Mouse (Mus musculus): Measurements from ENCODE around the gene Ogdh. TPM values are rescaled to one million over a fixed set of nuclear protein-coding genes. Genes with fewer than 3 reads are reported as not detected.

The Ogdh gene
- polyA plus RNA-seq, 1 experiment, result 420 TPM

GRCm38 (mm10) chr11:6391516-6392276, 100.3 kb downstream of the Ogdh start:
- peaks cover 16% of the 10 kb centered on the region for H3K4me1 ChIP-seq (ENCODE audit: control insufficient read depth, insufficient read depth, low read length)
- no peaks in the 10 kb centered on the region for H3K36me3 ChIP-seq (ENCODE audit: control insufficient read depth, insufficient read depth, low read length)
- 80% methylated on average over 8 of the region's 8 CpGs for WGBS
- H3K27ac ChIP-seq (ENCODE audit: insufficient read depth, low read depth, low read length), result no peak overlapping the region
- no peaks in the 10 kb centered on the region for H3K27me3 ChIP-seq (replicated peaks; ENCODE audit: control insufficient read depth, insufficient read depth, low read length)
- no peak for DNase-seq
- no peak for TF ChIP-seq POLR2A (IDR thresholded peaks at IDR 0.05; ENCODE audit: low read depth, low read length)
- no peak for TF ChIP-seq CTCF (conservative IDR thresholded peaks at IDR 0.05; ENCODE audit: insufficient read depth, insufficient read length, low read depth, low read length)
- no peak overlapping the region for H3K4me3 ChIP-seq (ENCODE audit: insufficient read depth, low read depth, low read length)

DNA sequence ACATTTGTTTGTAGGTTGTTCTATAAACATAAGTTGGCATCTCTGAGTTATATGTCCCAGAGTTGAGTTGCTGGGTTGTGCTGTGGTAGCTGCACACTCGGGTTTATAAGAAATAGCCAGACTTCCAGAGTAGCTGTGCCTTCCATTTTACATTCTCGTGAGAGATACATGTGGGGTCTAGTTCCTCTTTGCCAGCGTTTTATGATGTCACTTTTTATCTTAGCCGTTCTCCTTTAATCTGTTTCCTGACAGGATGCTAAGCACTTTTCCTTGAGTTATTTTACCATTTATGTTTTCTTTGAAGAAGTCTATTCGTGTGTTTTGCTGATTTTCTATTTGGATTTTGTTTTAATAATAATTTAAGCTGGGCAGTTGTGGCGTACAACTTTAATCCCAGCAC, 101.4 kb downstream of the Ogdh start:
- H3K4me3 ChIP-seq (ENCODE audit: insufficient read depth, low read depth, low read length), result no peak overlapping the region
- 79% methylated on average over 6 of the region's 6 CpGs for WGBS
- H3K27me3 ChIP-seq (replicated peaks; ENCODE audit: control insufficient read depth, insufficient read depth, low read length), result no peaks in the 10 kb centered on the region
- H3K27ac ChIP-seq (ENCODE audit: insufficient read depth, low read depth, low read length), result no peak overlapping the region
- TF ChIP-seq POLR2A (IDR thresholded peaks at IDR 0.05; ENCODE audit: low read depth, low read length), result no peak
- no peak for TF ChIP-seq CTCF (conservative IDR thresholded peaks at IDR 0.05; ENCODE audit: insufficient read depth, insufficient read length, low read depth, low read length)
- peaks cover 16% of the 10 kb centered on the region for H3K4me1 ChIP-seq (ENCODE audit: control insufficient read depth, insufficient read depth, low read length)
- no peaks in the 10 kb centered on the region for H3K36me3 ChIP-seq (ENCODE audit: control insufficient read depth, insufficient read depth, low read length)
- no peak for DNase-seq

- no peaks in the 10 kb centered on the region for H3K27me3 ChIP-seq (replicated peaks; ENCODE audit: control insufficient read depth, insufficient read depth, low read length)
- peaks cover 16% of the 10 kb centered on the region for H3K4me1 ChIP-seq (ENCODE audit: control insufficient read depth, insufficient read depth, low read length)
- no peak overlapping the region for H3K4me3 ChIP-seq (ENCODE audit: insufficient read depth, low read depth, low read length)
- TF ChIP-seq POLR2A (IDR thresholded peaks at IDR 0.05; ENCODE audit: low read depth, low read length) (no peak), CTCF (conservative IDR thresholded peaks at IDR 0.05; ENCODE audit: insufficient read depth, insufficient read length, low read depth, low read length) (no peak)
- 42% methylated on average over 1 of the region's 1 CpGs for WGBS
- no peaks in the 10 kb centered on the region for H3K36me3 ChIP-seq (ENCODE audit: control insufficient read depth, insufficient read depth, low read length)
- H3K27ac ChIP-seq (ENCODE audit: insufficient read depth, low read depth, low read length), result no peak overlapping the region
- DNase-seq, result no peak
Observed at GRCm38 (mm10) chr11:6393866-6394265, 102.4 kb downstream of the Ogdh start.

GRCm38 (mm10) chr11:6395565-6395964, 104.1 kb downstream of the Ogdh start:
- no peaks in the 10 kb centered on the region for H3K36me3 ChIP-seq (ENCODE audit: control insufficient read depth, insufficient read depth, low read length)
- WGBS, result 74% methylated on average over 5 of the region's 5 CpGs

DNA sequence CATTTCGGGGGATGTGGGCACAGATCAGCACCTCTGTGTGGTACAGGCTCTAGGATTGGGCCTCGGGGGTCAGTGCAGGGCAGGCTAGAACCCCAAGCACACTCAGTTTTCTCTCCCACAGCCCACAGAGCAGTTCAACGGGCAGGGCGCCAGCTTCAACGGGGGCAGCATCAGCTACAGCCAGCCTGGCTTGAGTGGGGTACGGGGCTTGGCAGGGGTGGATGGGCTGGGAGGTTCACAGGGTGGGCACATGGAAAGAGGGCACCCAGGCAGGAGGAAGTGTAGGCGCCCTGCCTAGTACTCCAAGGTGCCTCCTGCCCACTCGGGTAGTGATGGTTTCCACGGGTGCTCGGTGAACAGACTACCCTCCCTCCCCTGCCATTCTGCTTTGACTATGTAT, 106.7 kb downstream of the Ogdh start:
- 88% methylated on average over 10 of the region's 10 CpGs for WGBS
- no peak overlapping the region for H3K4me3 ChIP-seq (ENCODE audit: insufficient read depth, low read depth, low read length)
- TF ChIP-seq POLR2A (IDR thresholded peaks at IDR 0.05; ENCODE audit: low read depth, low read length) (no peak), CTCF (conservative IDR thresholded peaks at IDR 0.05; ENCODE audit: insufficient read depth, insufficient read length, low read depth, low read length) (no peak)
- no peak for DNase-seq
- H3K36me3 ChIP-seq (ENCODE audit: control insufficient read depth, insufficient read depth, low read length), result no peaks in the 10 kb centered on the region
- H3K27ac ChIP-seq (ENCODE audit: insufficient read depth, low read depth, low read length), result no peak overlapping the region
- no peaks in the 10 kb centered on the region for H3K4me1 ChIP-seq (ENCODE audit: control insufficient read depth, insufficient read depth, low read length)
- H3K27me3 ChIP-seq (replicated peaks; ENCODE audit: control insufficient read depth, insufficient read depth, low read length), result no peaks in the 10 kb centered on the region

More at GRCm38 (mm10) chr11:6395565-6395964, 104.1 kb downstream of the Ogdh start:
- H3K27me3 ChIP-seq (replicated peaks; ENCODE audit: control insufficient read depth, insufficient read depth, low read length), result no peaks in the 10 kb centered on the region
- TF ChIP-seq CTCF (conservative IDR thresholded peaks at IDR 0.05; ENCODE audit: insufficient read depth, insufficient read length, low read depth, low read length) (no peak), POLR2A (IDR thresholded peaks at IDR 0.05; ENCODE audit: low read depth, low read length) (no peak)
- no peak overlapping the region for H3K27ac ChIP-seq (ENCODE audit: insufficient read depth, low read depth, low read length)
- H3K4me3 ChIP-seq (ENCODE audit: insufficient read depth, low read depth, low read length), result no peak overlapping the region
- peaks cover 10% of the 10 kb centered on the region for H3K4me1 ChIP-seq (ENCODE audit: control insufficient read depth, insufficient read depth, low read length)
- DNase-seq, result peak; percentile 35

- Histone ChIP-seq H3K27ac (ENCODE audit: insufficient read depth, low read depth, low read length) (no peak overlapping the region), H3K36me3 (ENCODE audit: control insufficient read depth, insufficient read depth, low read length) (no peaks in the 10 kb centered on the region; the same call in 1 of the 2 replicates), H3K4me3 (ENCODE audit: insufficient read depth, low read depth, low read length) (no peak overlapping the region), H3K27me3 (replicated peaks; ENCODE audit: control insufficient read depth, insufficient read depth, low read length) (no peaks in the 10 kb centered on the region), H3K4me1 (ENCODE audit: control insufficient read depth, insufficient read depth, low read length) (peaks cover 13% of the 10 kb centered on the region)
- peak; percentile 76 for DNase-seq
- WGBS, result 82% methylated on average over 19 of the region's 19 CpGs
- peak; percentile 81 for TF ChIP-seq CTCF (conservative IDR thresholded peaks at IDR 0.05; ENCODE audit: insufficient read depth, insufficient read length, low read depth, low read length)
- no peak for TF ChIP-seq POLR2A (IDR thresholded peaks at IDR 0.05; ENCODE audit: low read depth, low read length)
Observed at GRCm38 (mm10) chr11:6402515-6403510, 111.4 kb downstream of the Ogdh start.
